Mouse (Mus musculus) neutrophil, adult 83 days (primary cell): ENCODE measurements around the gene Olfr1434. TPM values are rescaled to one million over a fixed set of nuclear protein-coding genes. Genes with fewer than 3 reads are reported as not detected.

Source experiments
- total RNA-seq, 2 experiments: library from RNA; stranded (reverse); gene quantifications; one replicate each; pipeline ENCODE4 v1.2.4; 2023

Gene Olfr1434
- not detected for total RNA-seq

GRCm38 (mm10) chr19:12279554-12279953 is at the start of gene Olfr1434:
Gene Olfr1434, plus strand, starts transcription at chr19:12279854.

GRCm38 (mm10) chr19:12232496-12232895 is 47.2 kb upstream of the Olfr1434 start, which contains the start of gene Olfr1432:
Gene Olfr1432, minus strand, starts transcription at chr19:12232596.

GRCm38 (mm10) chr19:12241559-12241958 is 38.1 kb upstream of the Olfr1434 start, which contains the start of gene Olfr262:
Gene Olfr262, minus strand, starts transcription at chr19:12241659.

GRCm38 (mm10) chr19:12260732-12261131 is 18.9 kb upstream of the Olfr1434 start, which contains the start of gene Olfr235:
Gene Olfr235, plus strand, starts transcription at chr19:12261032.

GRCm38 (mm10) chr19:12299030-12299429 is 19.4 kb downstream of the Olfr1434 start, which contains the start of gene Olfr1436:
Gene Olfr1436, minus strand, starts transcription at chr19:12299130.

GRCm38 (mm10) chr19:12325001-12325400 is 45.3 kb downstream of the Olfr1434 start, which contains the start of gene Olfr1437:
Gene Olfr1437, minus strand, starts transcription at chr19:12325101.

Other genes starting within 250 kb of the Olfr1434 start
- not detected for gene Olfr1423, start 238.5 kb upstream of the Olfr1434 start, total RNA-seq
- gene Olfr1424, start 217.2 kb upstream of the Olfr1434 start, total RNA-seq = not detected
- gene Olfr1425, start 202.1 kb upstream of the Olfr1434 start, total RNA-seq = not detected
- not detected for gene Olfr1426, start 187.8 kb upstream of the Olfr1434 start, total RNA-seq
- gene Olfr1427, start 176.5 kb upstream of the Olfr1434 start, total RNA-seq = not detected
- gene Olfr1428, start 164.0 kb upstream of the Olfr1434 start, total RNA-seq = not detected
- gene Olfr76, start 156.7 kb upstream of the Olfr1434 start, total RNA-seq = not detected
- gene Olfr1555-ps1, start 109.7 kb upstream of the Olfr1434 start, total RNA-seq = not detected
- gene Olfr1431, start 79.2 kb upstream of the Olfr1434 start, total RNA-seq = not detected
- gene Olfr1432, start 47.3 kb upstream of the Olfr1434 start, total RNA-seq = not detected
- gene Olfr262, start 38.2 kb upstream of the Olfr1434 start, total RNA-seq = not detected
- gene Olfr235, start 18.8 kb upstream of the Olfr1434 start, total RNA-seq = not detected
- not detected for gene Olfr1436, start 19.3 kb downstream of the Olfr1434 start, total RNA-seq
- gene Olfr1437, start 45.2 kb downstream of the Olfr1434 start, total RNA-seq = not detected
- gene Olfr1438-ps1, start 56.1 kb downstream of the Olfr1434 start, total RNA-seq = not detected
- gene Olfr1440, start 107.4 kb downstream of the Olfr1434 start, total RNA-seq = not detected
- gene Olfr1441, start 137.6 kb downstream of the Olfr1434 start, total RNA-seq = not detected
- gene Pfpl, start 148.1 kb downstream of the Olfr1434 start, total RNA-seq = not detected
- 100 to 1,000 TPM; 738 to 792 TPM for gene Mpeg1, start 180.9 kb downstream of the Olfr1434 start, total RNA-seq
- gene Dtx4, start 221.6 kb downstream of the Olfr1434 start, total RNA-seq = 10 to 100 TPM; 17.8 to 20.2 TPM